Mouse (Mus musculus) stomach, postnatal 0 days (tissue): Measurements from ENCODE around the gene Tekt3. TPM values are rescaled to one million over a fixed set of nuclear protein-coding genes. Genes with fewer than 3 reads are reported as not detected.

Source experiments
- ATAC-seq: fragments of 200-750 bp; cut with Nextera tagmentation; 2 replicates; pipeline ENCODE4 v1.8.0; 2017; ENCODE audit not compliant: low FRiP score, low TSS enrichment
- DNase-seq: peaks from one replicate; pipeline ENCODE4 v3.0.0-alpha.2; 2016; ENCODE audit warnings: low spot score
- H3K27ac ChIP-seq: fragments of 300-500 bp; sonication (generic); replicated peaks from 2 replicates; pipeline ENCODE4 v1.5.1; 2014; ENCODE audit warnings: mild to moderate bottlenecking, control low read depth
- H3K27me3 ChIP-seq: fragments of 300-500 bp; sonication (generic); 2 replicates; pipeline ENCODE4 v1.6.1; 2014; ENCODE audit warnings: low read length; ENCODE audit not compliant: control insufficient read depth, insufficient read depth
- H3K36me3 ChIP-seq: fragments of 300-500 bp; sonication (generic); 2 replicates; pipeline ENCODE4 v1.6.1; 2014; ENCODE audit warnings: low read length, mixed read lengths; ENCODE audit not compliant: control insufficient read depth, insufficient read depth
- H3K4me1 ChIP-seq: fragments of 300-500 bp; sonication (generic); replicated peaks from 2 replicates; pipeline ENCODE4 v1.6.1; 2014; ENCODE audit warnings: antibody characterized with exemption; ENCODE audit not compliant: control insufficient read depth, insufficient read depth
- H3K4me2 ChIP-seq: fragments of 300-500 bp; sonication (generic); replicated peaks from 2 replicates; pipeline ENCODE4 v1.6.1; 2014; ENCODE audit warnings: low read depth, mild to moderate bottlenecking, control low read depth, moderate library complexity
- H3K4me3 ChIP-seq: fragments of 300-500 bp; sonication (generic); 2 replicates; pipeline ENCODE4 v1.5.1; 2014; ENCODE audit warnings: low read depth, low read length, control low read depth
- H3K9ac ChIP-seq: fragments of 300-500 bp; sonication (generic); 2 replicates; pipeline ENCODE4 v1.6.1; 2014; ENCODE audit warnings: mild to moderate bottlenecking, low read length, control low read depth, mixed read lengths
- H3K9me3 ChIP-seq: fragments of 300-500 bp; sonication (generic); 2 replicates; pipeline ENCODE4 v1.6.1; 2016; ENCODE audit warnings: low read length; ENCODE audit not compliant: control insufficient read depth
- CTCF ChIP-seq: IDR thresholded peaks from 2 replicates; pipeline ENCODE4 v1.5.1; 2016; ENCODE audit warnings: antibody characterized with exemption, low read depth, mild to moderate bottlenecking, moderate library complexity
- EP300 ChIP-seq: optimal IDR thresholded peaks from 2 replicates; pipeline ENCODE3; 2016; ENCODE audit warnings: antibody characterized with exemption
- WGBS: fragments of 180-500 bp; shearing (Covaris S2); extraction: QIAGEN DNeasy Blood & Tissue Kit; methylation state at CpG from one replicate; pipeline ENCODE4 v1.1.7; 2014; 5-methylcytosine and 5-hydroxymethylcytosine counted together
- polyA plus RNA-seq: library from polyadenylated mRNA; unstranded; fragments of >200 nt; fragmentation: Nextera tagmentation; extraction: Ambion mirVana; gene quantifications from 2 replicates; pipeline ENCODE4 v1.2.1, GENCODE M21; 2015

Gene Tekt3
- polyA plus RNA-seq, 1 experiment from 2014 or later, result not detected

DNA sequence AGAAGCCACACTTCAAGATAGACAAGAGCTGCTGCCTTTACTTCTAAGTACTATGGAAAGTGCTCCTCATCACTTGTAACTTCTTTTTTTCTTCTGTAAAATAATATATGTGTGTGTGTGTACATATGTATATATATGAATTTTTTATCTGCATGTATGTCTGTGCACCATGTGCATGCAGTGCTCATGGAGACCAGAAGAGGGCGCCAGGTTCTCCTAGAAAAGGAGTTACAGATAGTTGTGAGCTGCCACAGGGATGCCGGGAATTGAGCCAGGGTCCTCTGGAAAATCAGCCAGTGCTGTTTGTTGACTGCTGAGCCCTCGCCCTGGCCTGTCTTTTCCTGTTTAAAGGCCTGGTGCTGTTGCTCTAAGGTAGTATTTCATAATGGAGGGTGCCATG lies 23.1 kb downstream of the Tekt3 start:
- Histone ChIP-seq H3K9me3 (no peaks in the 10 kb centered on the region), H3K36me3 (no peaks in the 10 kb centered on the region), H3K27me3 (no peaks in the 10 kb centered on the region), H3K4me1 (no peaks in the 10 kb centered on the region), H3K4me3 (no peak overlapping the region), H3K9ac (no peak overlapping the region), H3K27ac (no peak overlapping the region), H3K4me2 (no peak overlapping the region)
- ATAC-seq (no peak), DNase-seq (no peak)
- 85% methylated on average over 3 of the region's 3 CpGs for WGBS
- TF ChIP-seq EP300 (no peak), CTCF (peak; percentile 34)

DNA sequence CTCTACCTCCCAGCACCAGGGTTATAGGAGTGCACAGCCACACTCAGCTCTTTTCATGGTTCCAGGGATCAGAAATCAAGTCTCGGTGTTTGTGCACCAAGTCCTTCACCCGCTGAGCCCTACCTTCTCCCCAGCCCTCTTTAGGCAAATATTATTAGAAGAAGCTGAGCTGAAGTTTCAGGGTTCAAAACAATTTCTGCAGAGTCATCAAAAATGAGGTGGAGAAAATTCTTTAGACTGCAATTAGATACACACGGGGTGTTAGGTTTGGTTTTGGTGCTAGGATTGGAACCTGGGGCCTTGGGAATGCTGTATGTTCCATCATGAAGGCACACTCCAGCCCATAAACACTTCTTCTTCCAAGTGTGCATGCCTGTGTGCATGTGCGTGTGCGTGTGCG lies 27.2 kb downstream of the Tekt3 start:
- Histone ChIP-seq H3K27me3 (no peaks in the 10 kb centered on the region), H3K27ac (no peak overlapping the region), H3K9me3 (no peaks in the 10 kb centered on the region), H3K36me3 (no peaks in the 10 kb centered on the region), H3K4me2 (no peak overlapping the region), H3K9ac (no peak overlapping the region), H3K4me3 (no peak overlapping the region), H3K4me1 (no peaks in the 10 kb centered on the region)
- WGBS, result 81% methylated on average over 6 of the region's 6 CpGs
- TF ChIP-seq EP300 (no peak), CTCF (no peak)
- ATAC-seq (no peak), DNase-seq (no peak)

DNA sequence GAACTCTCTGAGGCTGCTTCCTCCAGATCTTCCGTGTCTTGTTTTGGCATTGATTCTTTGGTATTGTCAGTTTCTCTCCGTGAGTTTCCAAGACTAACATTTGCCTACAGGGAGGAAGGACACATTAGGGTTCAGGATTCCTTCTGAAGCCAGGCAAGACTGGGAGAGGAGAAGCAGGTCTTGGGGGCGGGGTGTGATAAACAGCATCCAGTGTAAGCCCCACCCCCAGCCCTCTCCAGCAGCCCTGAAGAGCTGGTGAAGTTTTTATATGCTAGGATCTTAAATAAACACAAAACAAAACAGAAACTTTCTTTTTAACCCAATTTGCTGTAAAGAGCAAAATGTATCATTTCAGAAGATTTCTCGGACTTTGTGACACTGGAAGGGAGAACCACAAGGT lies 28.8 kb downstream of the Tekt3 start:
- ATAC-seq (no peak), DNase-seq (no peak)
- Histone ChIP-seq H3K36me3 (no peaks in the 10 kb centered on the region), H3K4me3 (no peak overlapping the region), H3K27ac (no peak overlapping the region), H3K9me3 (no peaks in the 10 kb centered on the region), H3K9ac (no peak overlapping the region), H3K27me3 (no peaks in the 10 kb centered on the region), H3K4me1 (no peaks in the 10 kb centered on the region), H3K4me2 (no peak overlapping the region)
- TF ChIP-seq EP300, result no peak
- TF ChIP-seq CTCF, result no peak
- 21% methylated on average over 4 of the region's 4 CpGs for WGBS

DNA sequence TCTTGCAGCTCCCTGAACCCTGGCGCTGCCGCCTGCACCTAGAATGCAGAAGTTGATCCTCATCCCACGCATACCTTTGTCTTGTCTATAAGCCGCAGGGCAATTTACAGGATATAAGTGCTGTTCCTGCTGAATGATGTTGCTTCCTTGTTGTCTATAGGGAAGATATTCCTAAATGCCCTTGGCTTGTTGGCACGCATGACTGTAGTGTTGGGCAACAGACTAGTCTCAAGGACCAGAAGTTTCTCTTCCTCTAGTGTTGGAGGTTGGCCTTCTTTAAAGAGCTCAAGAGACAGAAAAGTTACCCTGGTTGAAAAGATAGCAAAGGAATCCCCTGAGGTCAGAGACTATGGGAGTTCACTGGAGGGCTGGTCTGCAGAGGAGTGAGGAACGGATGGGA lies 29.5 kb downstream of the Tekt3 start:
- no peaks in the 10 kb centered on the region for H3K9me3 ChIP-seq
- 89% methylated on average over 6 of the region's 6 CpGs for WGBS
- ATAC-seq (no peak), DNase-seq (no peak)
- H3K27me3 ChIP-seq, result no peaks in the 10 kb centered on the region
- no peaks in the 10 kb centered on the region for H3K4me1 ChIP-seq
- H3K4me2 ChIP-seq, result no peak overlapping the region
- H3K36me3 ChIP-seq, result no peaks in the 10 kb centered on the region
- H3K4me3 ChIP-seq, result no peak overlapping the region
- TF ChIP-seq EP300 (no peak), CTCF (no peak)
- H3K27ac ChIP-seq, result no peak overlapping the region
- no peak overlapping the region for H3K9ac ChIP-seq

DNA sequence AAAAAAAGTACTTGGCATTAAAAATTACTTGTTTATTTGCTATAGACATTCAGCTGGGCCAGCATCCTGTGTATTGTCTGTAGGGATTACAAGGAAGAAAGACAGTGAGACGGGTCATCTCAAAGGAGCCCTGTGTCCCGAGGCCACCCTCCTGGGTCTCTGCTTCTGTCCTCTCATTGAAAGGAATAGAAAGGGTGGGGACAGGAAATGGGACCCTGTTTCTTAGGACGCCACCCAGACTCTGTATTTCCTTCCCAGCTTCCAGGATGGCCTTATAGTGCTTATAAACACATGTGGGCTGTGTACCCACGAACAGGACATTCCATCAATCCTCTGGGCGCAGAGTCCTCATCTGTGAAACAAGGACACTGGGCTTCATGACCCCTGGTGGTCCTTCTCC lies 30.8 kb downstream of the Tekt3 start:
- H3K9ac ChIP-seq, result no peak overlapping the region
- TF ChIP-seq CTCF (no peak), EP300 (no peak)
- no peaks in the 10 kb centered on the region for H3K27me3 ChIP-seq
- ATAC-seq (no peak), DNase-seq (no peak)
- H3K4me1 ChIP-seq, result no peaks in the 10 kb centered on the region
- H3K4me2 ChIP-seq, result no peak overlapping the region
- H3K36me3 ChIP-seq, result no peaks in the 10 kb centered on the region
- 57% methylated on average over 5 of the region's 5 CpGs for whole genome bisulfite sequencing
- H3K27ac ChIP-seq, result no peak overlapping the region
- H3K9me3 ChIP-seq, result no peaks in the 10 kb centered on the region
- no peak overlapping the region for H3K4me3 ChIP-seq

DNA sequence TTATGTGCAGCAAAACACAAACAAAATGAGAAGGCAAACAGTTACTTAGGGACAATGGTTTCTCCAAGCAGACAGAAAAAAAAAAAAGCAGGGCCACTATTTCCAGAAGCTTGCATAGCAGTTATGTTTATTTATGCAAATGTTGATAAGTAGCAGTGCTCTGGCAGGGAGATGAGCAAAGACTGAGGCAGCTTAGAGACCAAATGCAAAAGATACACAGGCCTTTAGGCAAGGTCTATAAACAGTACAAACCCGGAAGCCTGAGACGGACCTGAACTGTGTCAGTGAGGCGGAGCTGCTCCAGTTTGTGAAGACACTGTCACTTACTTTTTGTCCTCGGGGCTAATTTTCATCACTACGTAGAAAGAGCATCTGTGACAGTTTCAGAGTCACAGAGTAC lies 32.1 kb downstream of the Tekt3 start:
- Histone ChIP-seq H3K27ac (no peak overlapping the region), H3K4me1 (no peaks in the 10 kb centered on the region), H3K36me3 (no peaks in the 10 kb centered on the region), H3K9ac (no peak overlapping the region), H3K9me3 (no peaks in the 10 kb centered on the region), H3K27me3 (no peaks in the 10 kb centered on the region), H3K4me2 (no peak overlapping the region), H3K4me3 (no peak overlapping the region)
- WGBS, result 63% methylated on average over 5 of the region's 5 CpGs
- DNase-seq, result no peak
- no peak for TF ChIP-seq CTCF
- TF ChIP-seq EP300, result no peak
- no peak for ATAC-seq
